Mouse (Mus musculus) layer of hippocampus, adult 9-10 months (tissue): ENCODE data around the gene Cenpx.

Experiments
- DNase-seq: peaks from one replicate; pipeline ENCODE4 v3.0.0; 2022; ENCODE audit warnings: low spot score

Gene Cenpx

GRCm38 (mm10) chr11:120723509-120723908 is 10.0 kb upstream of the Cenpx start:
- DNase-seq, result no peak

DNA sequence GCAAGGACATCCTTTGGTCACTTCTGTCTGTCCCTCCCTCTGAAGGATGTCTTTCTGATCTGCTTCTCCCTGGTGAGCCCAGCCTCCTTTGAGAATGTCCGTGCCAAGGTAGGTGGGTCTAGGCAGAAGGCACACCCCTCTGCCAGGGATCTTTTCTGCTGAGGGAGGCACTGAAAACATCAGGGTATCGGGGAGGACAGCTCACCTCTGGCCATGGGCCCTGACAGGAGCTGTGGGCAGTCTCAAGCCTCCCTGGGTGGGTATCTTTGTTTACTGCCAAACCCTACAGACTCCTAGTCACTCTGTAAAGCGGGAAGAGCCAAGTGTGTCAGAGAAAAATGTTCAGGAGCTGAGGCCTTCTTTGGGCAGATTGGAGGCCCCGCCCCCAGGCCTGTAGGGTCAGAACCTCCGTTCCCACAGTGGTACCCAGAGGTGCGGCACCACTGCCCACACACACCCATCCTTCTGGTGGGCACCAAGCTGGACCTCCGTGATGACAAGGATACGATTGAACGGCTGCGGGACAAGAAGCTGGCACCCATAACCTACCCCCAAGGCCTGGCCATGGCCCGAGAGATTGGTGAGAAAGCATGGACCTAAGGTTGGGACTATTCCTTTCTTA is 9.3 kb upstream of the Cenpx start:
- no peak for DNase-seq

DNA sequence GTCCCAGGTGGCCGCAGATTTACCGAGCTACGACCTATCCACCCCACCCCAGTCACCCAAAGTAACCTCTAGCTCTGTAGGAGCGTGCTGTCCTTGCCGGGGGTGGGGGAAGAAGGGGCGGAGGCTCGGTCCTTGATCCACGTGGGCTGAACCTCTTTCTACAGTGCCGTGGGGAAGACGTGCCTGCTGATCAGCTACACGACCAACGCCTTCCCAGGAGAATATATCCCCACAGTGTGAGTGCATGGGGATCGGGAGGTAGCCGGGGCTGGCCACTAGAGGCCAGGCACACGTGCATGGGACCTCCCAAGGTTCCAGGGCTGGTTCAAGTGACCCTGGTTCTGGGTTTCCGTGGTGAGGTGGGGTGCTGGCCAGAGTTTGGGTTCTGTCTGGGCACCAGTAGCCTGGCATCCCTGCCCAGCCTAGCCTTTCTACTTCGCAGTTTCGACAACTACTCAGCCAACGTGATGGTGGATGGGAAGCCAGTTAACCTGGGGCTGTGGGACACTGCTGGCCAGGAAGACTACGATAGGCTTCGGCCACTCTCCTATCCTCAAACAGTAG is 8.6 kb upstream of the Cenpx start:
- DNase-seq, result no peak

- no peak for DNase-seq
Measured at GRCm38 (mm10) chr11:120721124-120722066, 7.9 kb upstream of the Cenpx start, which contains the start of gene Rac3. Rac3 (plus strand) TSS chr11:120721470.

DNA sequence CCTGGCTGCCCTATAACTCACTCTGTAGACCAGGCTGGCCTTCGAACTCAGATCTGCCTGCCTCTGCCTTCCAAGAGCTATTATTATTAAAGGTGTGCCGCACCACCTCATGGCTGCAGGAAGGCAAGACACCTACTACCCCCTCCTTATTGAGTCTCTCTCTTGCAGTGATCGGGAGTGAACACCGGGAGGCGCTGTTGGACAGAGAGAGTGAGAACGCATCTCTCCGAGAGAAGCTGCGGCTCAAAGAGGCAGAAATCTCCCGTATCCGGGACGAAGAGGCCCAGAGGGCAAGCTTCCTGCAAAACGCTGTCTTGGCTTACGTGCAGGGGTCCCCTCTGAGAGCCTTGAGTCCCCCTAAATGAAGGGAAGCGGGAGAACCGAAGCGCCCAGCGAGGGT is 6.9 kb upstream of the Cenpx start:
- DNase-seq, result peak; percentile 65

DNA sequence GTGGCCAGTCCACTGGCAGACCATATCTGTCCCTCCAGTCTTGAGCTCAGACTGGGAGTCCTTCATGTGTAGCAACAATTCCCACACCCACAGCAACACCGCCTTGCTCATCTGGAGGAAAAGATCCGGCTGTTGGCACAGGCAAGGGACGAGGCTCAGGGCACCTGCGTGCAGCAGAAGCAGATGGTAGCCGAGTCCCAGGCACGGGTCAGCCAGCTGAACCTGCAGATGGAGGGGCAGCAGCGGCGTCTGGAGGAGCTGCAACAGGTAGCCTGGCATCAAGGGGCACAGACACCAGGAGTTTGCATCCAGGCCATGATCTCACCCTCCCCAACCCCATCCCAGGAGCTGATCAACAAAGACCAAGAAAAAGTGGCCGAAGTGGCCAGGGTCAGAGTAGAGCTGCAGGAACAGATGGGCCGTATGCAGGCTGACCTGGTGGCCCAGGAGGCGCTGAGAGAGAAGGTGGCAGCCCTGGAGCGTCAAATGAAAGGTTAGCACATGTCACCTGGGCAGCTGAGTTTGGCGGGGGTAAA is 6.4 kb upstream of the Cenpx start:
- DNase-seq, result no peak

GRCm38 (mm10) chr11:120719242-120719641 is 5.7 kb upstream of the Cenpx start:
- no peak for DNase-seq

DNA sequence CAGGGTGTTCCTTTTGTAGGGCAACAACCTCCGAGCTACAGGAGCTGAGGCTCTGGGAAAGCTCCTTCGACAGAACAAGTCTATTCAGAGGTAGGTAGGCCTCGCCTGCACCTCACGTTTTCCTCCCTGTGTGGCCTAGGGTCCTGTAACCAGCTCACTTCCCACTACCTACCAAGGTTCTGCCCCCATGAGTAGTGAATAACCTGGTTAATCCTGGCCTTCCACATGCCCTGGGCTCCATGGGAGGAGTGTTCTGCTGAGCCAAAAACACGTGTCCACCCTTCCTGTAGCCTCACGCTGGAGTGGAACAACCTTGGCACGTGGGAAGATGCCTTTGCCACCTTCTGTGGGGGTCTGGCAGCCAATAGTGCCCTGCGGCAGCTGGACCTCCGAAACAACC is 1.6 kb upstream of the Cenpx start:
- DNase-seq, result no peak

DNA sequence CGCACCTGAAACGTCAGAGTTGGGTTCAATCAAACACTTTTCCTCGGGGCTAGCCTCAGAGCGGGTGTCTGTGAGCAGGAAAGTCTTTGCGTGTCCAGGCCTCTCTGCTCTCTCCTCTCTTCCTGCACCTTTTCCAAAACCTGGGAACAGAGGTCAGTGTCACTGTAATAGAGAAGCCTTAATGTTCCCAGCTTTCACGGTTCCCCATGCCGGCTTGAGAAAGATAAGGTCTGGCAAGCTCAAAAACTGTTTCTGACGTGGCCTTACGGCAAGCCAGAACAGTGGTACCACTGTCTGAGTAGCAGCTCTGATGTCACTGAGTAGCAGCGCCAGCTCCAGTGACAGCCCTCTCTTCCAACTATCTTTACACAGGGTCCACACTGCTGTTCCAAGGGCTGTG is 1.0 kb upstream of the Cenpx start:
- DNase-seq, result no peak

GRCm38 (mm10) chr11:120712771-120713568 is 568 bp downstream of the Cenpx start:
- DNase-seq, result no peak

DNA sequence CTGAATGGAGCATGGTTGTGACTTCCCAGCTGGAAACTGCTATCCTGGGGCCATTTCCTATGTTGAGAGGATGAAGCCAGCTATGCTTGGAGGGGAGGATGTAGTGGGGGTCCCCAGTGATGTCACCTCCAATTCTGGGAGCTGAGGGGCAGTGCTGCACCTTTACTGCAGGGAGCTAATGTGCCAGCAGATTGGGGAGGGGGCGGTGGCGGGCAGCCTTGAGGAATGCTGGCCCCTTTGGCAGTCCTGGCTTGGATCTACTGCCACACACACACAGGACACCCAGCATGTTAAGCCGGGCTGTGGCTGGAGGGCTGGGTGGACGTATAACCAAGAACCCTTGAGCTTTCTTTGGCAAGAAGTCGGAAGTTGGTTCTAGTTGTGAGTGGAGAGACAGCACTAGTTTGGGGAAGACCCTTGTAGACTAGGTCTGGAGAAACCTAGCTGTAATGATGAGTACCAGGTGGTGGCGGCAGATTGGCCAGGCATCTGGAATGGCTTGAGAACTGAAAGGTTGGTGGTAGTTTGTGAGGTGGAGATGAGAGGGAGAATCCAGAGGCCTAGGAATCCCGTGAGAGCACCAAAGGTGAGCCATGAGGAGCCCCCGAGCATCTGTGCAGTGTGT is 1.4 kb downstream of the Cenpx start:
- no peak for DNase-seq

DNA sequence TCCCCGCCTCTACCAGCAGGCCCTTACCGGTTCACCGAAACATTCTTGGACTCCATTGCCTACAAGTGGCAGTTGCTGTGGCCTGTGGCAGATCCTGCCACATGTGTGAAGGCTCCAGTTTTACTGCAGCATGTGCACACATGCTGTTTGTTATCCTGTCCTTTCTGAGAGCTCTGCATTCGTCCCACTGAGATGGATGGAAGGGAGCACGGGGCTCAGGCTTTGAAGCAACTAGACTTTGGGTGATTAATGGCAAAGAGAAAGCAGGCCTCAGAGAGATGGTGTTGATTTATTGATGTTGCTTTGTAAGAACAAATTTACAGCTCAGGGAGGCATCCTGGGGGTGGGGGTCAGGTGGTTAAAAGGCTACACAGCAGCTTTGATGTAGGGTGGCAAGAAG is 2.9 kb downstream of the Cenpx start:
- DNase-seq, result no peak

DNA sequence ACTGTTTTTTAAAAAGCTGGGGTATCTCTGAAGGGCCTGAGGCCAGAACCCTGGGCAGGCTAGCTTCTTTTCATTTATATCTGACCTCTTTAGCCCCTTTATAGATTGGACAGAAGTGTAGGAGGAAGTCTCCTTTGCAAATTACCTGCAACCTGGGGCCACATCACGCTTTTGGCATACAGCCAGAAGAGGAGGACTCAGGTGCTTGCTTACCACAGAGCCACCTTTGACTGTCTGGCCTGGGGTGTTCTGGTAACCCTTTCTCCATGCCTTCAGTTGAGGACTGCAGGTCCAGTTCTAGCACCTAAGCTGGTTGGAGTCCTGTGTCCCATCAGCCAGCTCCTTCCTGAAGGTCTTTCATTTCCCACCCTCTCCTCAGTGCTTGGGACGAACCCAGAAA is 4.0 kb downstream of the Cenpx start:
- no peak for DNase-seq

DNA sequence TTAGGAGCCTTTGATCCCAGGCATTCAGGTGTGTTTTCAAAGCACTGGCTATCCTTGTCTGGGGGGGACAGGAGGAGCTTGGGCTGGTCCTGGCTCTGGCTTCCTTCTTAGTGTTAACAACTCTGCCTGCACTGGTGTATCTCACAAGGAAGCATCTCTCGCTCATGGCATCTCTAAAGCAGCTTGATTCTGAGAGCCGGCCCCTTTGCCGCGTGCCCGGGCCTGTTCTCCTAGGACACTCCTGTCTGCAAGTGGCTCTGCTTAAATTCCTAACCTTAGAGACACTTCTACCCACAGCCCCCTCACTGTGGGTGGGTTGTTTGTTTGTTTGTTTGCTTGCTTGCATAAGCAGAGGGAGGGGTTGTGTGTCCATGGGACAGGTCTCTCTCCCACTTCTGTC is 5.6 kb downstream of the Cenpx start:
- no peak for DNase-seq

GRCm38 (mm10) chr11:120707225-120707624 is 6.3 kb downstream of the Cenpx start:
- no peak for DNase-seq

GRCm38 (mm10) chr11:120706120-120706519 is 7.4 kb downstream of the Cenpx start:
- DNase-seq, result no peak

GRCm38 (mm10) chr11:120704486-120705325 is 8.8 kb downstream of the Cenpx start:
- DNase-seq, result no peak

GRCm38 (mm10) chr11:120703696-120704454 is 9.7 kb downstream of the Cenpx start:
- no peak for DNase-seq

GRCm38 (mm10) chr11:120697741-120698140 is 15.8 kb downstream of the Cenpx start:
- DNase-seq, result no peak

GRCm38 (mm10) chr11:120696568-120696967 is 17.0 kb downstream of the Cenpx start:
- no peak for DNase-seq
